Mouse (Mus musculus) Muller cell, postnatal 12 days (primary cell): ENCODE results near the gene Dhrs2.

Source experiments
- DNase-seq: peaks from one replicate; pipeline ENCODE4 v3.0.0-alpha.2; 2015; ENCODE audit errors: inconsistent ontology term

Dhrs2 gene

GRCm38 (mm10) chr14:55248284-55248683, 26.5 kb downstream of the Dhrs2 start:
- no peak for DNase-seq

GRCm38 (mm10) chr14:55253580-55253979, 31.8 kb downstream of the Dhrs2 start:
- peak; percentile 17 for DNase-seq

- DNase-seq: no peak
These were observed 33.6 kb downstream of the Dhrs2 start for GRCm38 (mm10) chr14:55255443-55255842.

GRCm38 (mm10) chr14:55271158-55271557, 49.4 kb downstream of the Dhrs2 start:
- DNase-seq: peak; percentile 23

GRCm38 (mm10) chr14:55273023-55273422, 51.2 kb downstream of the Dhrs2 start:
- no peak for DNase-seq

GRCm38 (mm10) chr14:55274810-55275209, 53.0 kb downstream of the Dhrs2 start:
- DNase-seq: no peak

- DNase-seq: no peak
These were observed 57.7 kb downstream of the Dhrs2 start for GRCm38 (mm10) chr14:55279322-55280069.
